8 mouse cellular contexts compared by ENCODE assay signal in the genomic region with DNA sequence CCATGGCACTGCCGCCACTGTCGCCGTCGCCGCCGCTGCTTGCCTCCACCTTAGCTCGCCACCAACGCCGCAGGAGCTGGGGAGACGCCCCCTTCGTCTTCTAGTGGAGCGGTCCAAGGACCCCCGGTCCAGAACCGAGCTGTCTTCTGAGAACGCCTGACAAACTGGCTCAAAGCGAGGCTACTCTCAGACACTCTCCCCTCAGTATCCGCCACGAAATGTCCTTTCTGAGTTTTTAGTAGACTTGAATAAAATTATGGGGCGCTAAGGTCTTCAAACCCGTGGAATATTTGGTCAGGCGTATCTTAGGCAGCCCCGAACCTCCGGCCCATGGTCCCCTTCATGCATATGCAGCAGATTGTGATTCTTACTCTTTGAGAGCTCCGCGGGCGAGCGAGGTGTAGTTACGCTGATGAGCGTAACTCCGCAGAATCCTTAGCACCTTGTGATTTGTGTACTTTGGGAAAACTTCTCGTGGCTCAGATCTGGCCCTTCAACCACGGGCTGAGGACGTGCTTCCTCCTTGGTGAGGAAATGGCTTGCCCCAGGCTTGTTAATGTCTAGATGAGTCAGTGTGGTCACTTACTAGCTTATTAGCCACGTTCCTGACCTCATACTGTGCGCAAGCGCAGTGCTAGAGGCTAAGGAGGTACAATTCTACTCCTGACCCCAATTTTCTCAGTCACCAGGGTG. TPM values are rescaled to one million over a fixed set of nuclear protein-coding genes. Genes with fewer than 3 reads are reported as not detected.
DNase-seq lines count a peak whose midpoint lies in the region; ATAC-seq lines count a peak whose summit lies in the region.

No protein-coding gene starts in this region.

- ATAC-seq in megakaryocyte, adult 5-6 weeks (ENCODE audit: poor library complexity, severe bottlenecking) = peak; percentile 79

- peak; percentile 90 to 99 for DNase-seq in adrenal gland, adult (ENCODE audit: inconsistent age in 2 of 2, low spot score in 1 of 2)
- DNase-seq in embryo, embryonic 10 days (ENCODE audit: low spot score) = peak; percentile 88
- peak; percentile 84 for DNase-seq in gastrocnemius, adult 8-10 months (ENCODE audit: low spot score in 2 of 2)
- DNase-seq in hindlimb bud, embryonic 11.5 days (ENCODE audit: extremely low spot score, low read depth, low spot score) = peak; percentile 88
- DNase-seq in left cerebral cortex, adult 8-10 months (ENCODE audit: low spot score in 2 of 2) = peak; percentile 82 to 90
- DNase-seq in right cerebral cortex, adult 18-20 months = peak; percentile 81
- DNase-seq in urinary bladder, adult 2 months (ENCODE audit: low spot score) = peak; percentile 82

RNA-seq across cellular contexts. Expression of gene Blcap, which starts 4.7 kb away (rescaled TPM):
- 10 to 100 TPM; 28.7 to 37.0 (median 33.3) TPM for total RNA-seq in gastrocnemius, adult 8-10 months (2022)
- 100 to 1,000 TPM; 117 to 129 (median 119) TPM for total RNA-seq in left cerebral cortex, adult 8-10 months (2022)
- total RNA-seq in megakaryocyte, adult 5-6 weeks (2015) = 10.2 and 13.5 TPM in 2 replicates
- 7.8 and 19.2 TPM in 2 replicates for total RNA-seq in megakaryocyte, adult 5-6 weeks (2017)
- polyA plus RNA-seq in urinary bladder, adult 2 months (2012; rRNA removed) = 58.7 and 61.9 TPM in 2 replicates

RNA-seq across cellular contexts. Expression of gene Nnat, which starts 6.5 kb away (rescaled TPM):
- 10 to 100 TPM in 1 of 4 experiments, 1 to 10 TPM in 2, under 1 TPM in 1; 0.87 to 26.8 (median 3.5) TPM for total RNA-seq in gastrocnemius, adult 8-10 months (2022)
- total RNA-seq in left cerebral cortex, adult 8-10 months (2022) = 100 to 1,000 TPM; 199 to 269 (median 247) TPM
- total RNA-seq in megakaryocyte, adult 5-6 weeks (2015) = not detected in 2 replicates
- total RNA-seq in megakaryocyte, adult 5-6 weeks (2017) = not detected in 2 replicates
- polyA plus RNA-seq in urinary bladder, adult 2 months (2012; rRNA removed) = 7.4 and 28.8 TPM in 2 replicates

Comparison
In these comparisons a context has a peak if more than half of its experiments do, and no peak if none do; other contexts are left out.
1. Peak in every context shown above with its lines: DNase-seq and ATAC-seq.
2. RNA of gene Nnat, which starts 6.5 kb away (total RNA-seq): 199 to 269 TPM in left cerebral cortex, adult 8-10 months; 0.87 to 26.8 TPM in gastrocnemius, adult 8-10 months and not detected in megakaryocyte, adult 5-6 weeks; every median in the first group is over 4 times any median in the second.